9 mouse cellular contexts compared by ENCODE assay signal in the genomic region with DNA sequence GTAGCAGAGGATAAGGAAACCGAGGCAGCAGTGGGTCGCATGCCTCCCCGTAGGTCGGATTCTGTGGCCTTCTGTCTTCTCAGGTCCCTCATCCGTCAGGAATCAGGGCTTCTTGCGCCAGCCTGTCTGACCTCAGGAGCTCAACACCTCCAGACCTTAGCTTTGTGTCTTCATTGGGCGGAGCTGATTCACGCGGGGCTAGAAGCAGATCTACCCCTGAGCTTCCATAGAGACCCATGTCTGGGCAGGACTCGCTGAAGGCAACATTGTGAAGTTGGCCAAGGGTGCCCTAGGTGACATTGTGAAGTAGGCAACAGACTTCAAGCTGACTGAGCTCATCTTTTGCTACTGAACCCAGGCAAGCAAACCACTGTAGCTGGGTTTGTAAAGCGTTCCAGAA. TPM values are rescaled to one million over a fixed set of nuclear protein-coding genes. Genes with fewer than 3 reads are reported as not detected.
A peak's percentile ranks its signal among the peaks of the same experiment; 100 is the strongest.
DNase-seq lines count a peak whose midpoint lies in the region; ATAC-seq and TF ChIP-seq lines count a peak whose summit lies in the region.
"Had no signal": no experiment of that assay in that cellular context is flagged by ENCODE, and none has a peak within 500 bp of the region (broad histone marks: within the 10 kb centered on the region; RNA-seq: fewer than 3 reads in every experiment).

No protein-coding gene starts in this region.

- TF ChIP-seq POLR2A in small intestine, adult 2 months (IDR thresholded peaks at IDR 0.05; ENCODE audit: low read depth, low read length) = no peak

- H3K4me3 ChIP-seq in forebrain, embryonic 10.5 days = peak overlapping the region; percentile 55
- H3K4me3 ChIP-seq in forebrain, embryonic 14.5 days (ENCODE audit: low read depth, low read length) = no peak overlapping the region; the same call in 1 of the 2 replicates
- H3K4me3 ChIP-seq in lung, embryonic 16.5 days (ENCODE audit: low read length) = peak overlapping the region; percentile 45; the same call in 1 of the 2 replicates
- H3K4me3 ChIP-seq in intestine, postnatal 0 days (ENCODE audit: low read depth, low read length) = peak overlapping the region; percentile 47; the same call in 1 of the 2 replicates
- peak overlapping the region; percentile 71 for H3K4me3 ChIP-seq in small intestine, adult 2 months (ENCODE audit: low read depth, low read length)

- H3K36me3 ChIP-seq in forebrain, embryonic 10.5 days (replicated peaks) = no peaks in the 10 kb centered on the region
- no peaks in the 10 kb centered on the region for H3K36me3 ChIP-seq in forebrain, embryonic 14.5 days (ENCODE audit: control insufficient read depth, insufficient read depth, low read length)
- no peaks in the 10 kb centered on the region for H3K36me3 ChIP-seq in lung, embryonic 16.5 days (ENCODE audit: control insufficient read depth, insufficient read depth, low read length)
- no peaks in the 10 kb centered on the region for H3K36me3 ChIP-seq in intestine, postnatal 0 days (ENCODE audit: control insufficient read depth, insufficient read depth)
- H3K36me3 ChIP-seq in small intestine, adult 2 months (ENCODE audit: control insufficient read depth, insufficient read depth, low read length) = no peaks in the 10 kb centered on the region

- TF ChIP-seq CTCF in intestine, postnatal 0 days (IDR thresholded peaks at IDR 0.05; ENCODE audit: low read depth) = no peak
- no peak for TF ChIP-seq CTCF in small intestine, adult 2 months (IDR thresholded peaks at IDR 0.05; ENCODE audit: extremely low read depth, insufficient read length, insufficient replicate concordance, low read depth, low read length)

- DNase-seq in forebrain, embryonic 10.5 days (ENCODE audit: extremely low spot score, low spot score) = no peak
- no peak for DNase-seq in forebrain, embryonic 14.5 days (ENCODE audit: low spot score)
- DNase-seq in lung, postnatal 14 days = no peak
- no peak for DNase-seq in thymus, postnatal 25 days
- no peak for DNase-seq in urinary bladder, adult 18-20 months (ENCODE audit: low spot score in 2 of 2)

- peaks cover 15% of the 10 kb centered on the region for H3K4me1 ChIP-seq in forebrain, embryonic 10.5 days
- no peaks in the 10 kb centered on the region for H3K4me1 ChIP-seq in forebrain, embryonic 14.5 days (ENCODE audit: control insufficient read depth, insufficient read depth, low read length)
- H3K4me1 ChIP-seq in lung, embryonic 16.5 days (replicated peaks; ENCODE audit: control insufficient read depth, insufficient read depth, low read length) = peaks cover 14% of the 10 kb centered on the region
- peaks cover 4% of the 10 kb centered on the region; the same call in 1 of the 2 replicates for H3K4me1 ChIP-seq in intestine, postnatal 0 days (replicated peaks; ENCODE audit: control insufficient read depth, insufficient read depth, low read length)
- H3K4me1 ChIP-seq in small intestine, adult 2 months (ENCODE audit: control insufficient read depth, insufficient read depth, insufficient read length, low read length) = peaks cover 17% of the 10 kb centered on the region

- peaks cover 49% of the 10 kb centered on the region for H3K27me3 ChIP-seq in forebrain, embryonic 10.5 days (ENCODE audit: poor library complexity, severe bottlenecking)
- peaks cover 22% of the 10 kb centered on the region for H3K27me3 ChIP-seq in forebrain, embryonic 14.5 days (replicated peaks; ENCODE audit: control insufficient read depth, insufficient read depth, low read length)
- H3K27me3 ChIP-seq in lung, embryonic 16.5 days (ENCODE audit: control insufficient read depth, insufficient read depth, low read depth, low read length) = peaks cover 19% of the 10 kb centered on the region
- 0 out of 2 replicates have a peak, but pooled peaks cover 4% of the 10 kb centered on the region for H3K27me3 ChIP-seq in intestine, postnatal 0 days (replicated peaks; ENCODE audit: control insufficient read depth, insufficient read depth, low read length)
- no peaks in the 10 kb centered on the region for H3K27me3 ChIP-seq in small intestine, adult 2 months (ENCODE audit: control insufficient read depth, insufficient read depth, low read length)

- no peaks in the 10 kb centered on the region for H3K9me3 ChIP-seq in forebrain, embryonic 10.5 days
- no peaks in the 10 kb centered on the region for H3K9me3 ChIP-seq in forebrain, embryonic 14.5 days (replicated peaks; ENCODE audit: control insufficient read depth, low read length)
- no peaks in the 10 kb centered on the region for H3K9me3 ChIP-seq in lung, embryonic 16.5 days (ENCODE audit: control insufficient read depth, low read length)
- no peaks in the 10 kb centered on the region for H3K9me3 ChIP-seq in intestine, postnatal 0 days (ENCODE audit: control insufficient read depth)

- no peak overlapping the region for H3K9ac ChIP-seq in forebrain, embryonic 14.5 days (ENCODE audit: low read length)
- peak overlapping the region; percentile 55 for H3K9ac ChIP-seq in lung, embryonic 16.5 days (ENCODE audit: low read length)
- peak overlapping the region; percentile 50; the same call in 1 of the 2 replicates for H3K9ac ChIP-seq in intestine, postnatal 0 days (ENCODE audit: low read depth, low read length)

- H3K27ac ChIP-seq in forebrain, embryonic 10.5 days = peak overlapping the region; percentile 65; the same call in 1 of the 2 replicates
- H3K27ac ChIP-seq in forebrain, embryonic 14.5 days (ENCODE audit: low read depth, low read length) = no peak overlapping the region
- no peak overlapping the region for H3K27ac ChIP-seq in lung, embryonic 16.5 days (ENCODE audit: low read length)
- peak overlapping the region; percentile 84; the same call in 1 of the 2 replicates for H3K27ac ChIP-seq in intestine, postnatal 0 days (ENCODE audit: low read depth, low read length)
- H3K27ac ChIP-seq in small intestine, adult 2 months (ENCODE audit: insufficient read depth, low read depth, low read length) = peak overlapping the region; percentile 38
- H3K27ac ChIP-seq: macrophage had no signal

- no peak overlapping the region; the same call in 1 of the 2 replicates for H3K4me2 ChIP-seq in forebrain, embryonic 14.5 days (ENCODE audit: low read length)
- H3K4me2 ChIP-seq in lung, embryonic 16.5 days (ENCODE audit: low read depth, low read length) = peak overlapping the region; percentile 76
- peak overlapping the region; percentile 81 for H3K4me2 ChIP-seq in intestine, postnatal 0 days (replicated peaks; ENCODE audit: low read depth)

- WGBS in forebrain, embryonic 10.5 days = 15% methylated on average over 11 of the region's 11 CpGs
- WGBS in forebrain, embryonic 14.5 days = 26% methylated on average over 11 of the region's 11 CpGs
- 36% methylated on average over 11 of the region's 11 CpGs for WGBS in lung, embryonic 16.5 days
- 34% methylated on average over 11 of the region's 11 CpGs for WGBS in intestine, postnatal 0 days
- WGBS in small intestine, adult 2 months = 35% methylated on average over 11 of the region's 11 CpGs

- ATAC-seq in forebrain, embryonic 14.5 days = no peak
- no peak; the same call in 1 of the 2 replicates for ATAC-seq in lung, embryonic 16.5 days (ENCODE audit: low read depth)
- ATAC-seq in intestine, postnatal 0 days = 0 out of 2 replicates have a peak, but pooled peaks have one; percentile 10

RNA-seq across cellular contexts. Expression of gene Plbd1, which starts 0.3 kb away (rescaled TPM):
- polyA plus RNA-seq in forebrain, embryonic 10.5 days (2016; fragmentation: Nextera tagmentation; extraction: Ambion mirVana) = 1.0 and 1.1 TPM in 2 replicates
- 0.31 and 0.43 TPM in 2 replicates for polyA plus RNA-seq in forebrain, embryonic 14.5 days (2014; fragmentation: Nextera tagmentation; extraction: Ambion mirVana)
- 5.8 TPM in 2 replicates for polyA plus RNA-seq in lung, embryonic 16.5 days (2015; fragmentation: Nextera tagmentation; extraction: Ambion mirVana)
- polyA plus RNA-seq in intestine, postnatal 0 days (2015; fragmentation: Nextera tagmentation; extraction: Ambion mirVana) = 108 and 116 TPM in 2 replicates
- polyA plus RNA-seq in small intestine, adult 2 months (2012; rRNA removed) = 23.6 and 84.9 TPM in 2 replicates

Comparison
In these comparisons a context has a peak if more than half of its experiments do, and no peak if none do; other contexts are left out.
1. H3K27ac ChIP-seq: peak in forebrain, embryonic 10.5 days (single experiment), intestine, postnatal 0 days (single experiment) and small intestine, adult 2 months (single experiment); none in forebrain, embryonic 14.5 days (single experiment) and lung, embryonic 16.5 days (single experiment).